Mouse (Mus musculus) midbrain, postnatal 0 days (tissue): ENCODE results near the gene Zfp644. TPM values are rescaled to one million over a fixed set of nuclear protein-coding genes. Genes with fewer than 3 reads are reported as not detected.

Experiments used
- ATAC-seq: fragments of 200-750 bp; cut with Nextera tagmentation; 2 replicates; pipeline ENCODE4 v1.8.0; 2017; ENCODE audit warnings: moderate number of reproducible peaks, mild to moderate bottlenecking, moderate TSS enrichment, moderate library complexity; ENCODE audit not compliant: low FRiP score
- DNase-seq: peaks from one replicate; pipeline ENCODE4 v3.0.0-alpha.2; 2015; ENCODE audit warnings: low spot score
- H3K27ac ChIP-seq: fragments of 300-500 bp; sonication (generic); 2 replicates; pipeline ENCODE4 v1.5.1; 2014; ENCODE audit warnings: low read depth, mild to moderate bottlenecking, low read length, mixed read lengths
- H3K27me3 ChIP-seq: fragments of 300-500 bp; sonication (generic); 2 replicates; pipeline ENCODE4 v1.6.1; 2014; ENCODE audit warnings: low read length, control low read depth, mixed read lengths; ENCODE audit not compliant: insufficient read depth
- H3K36me3 ChIP-seq: fragments of 300-500 bp; sonication (generic); 2 replicates; pipeline ENCODE4 v1.6.1; 2014; ENCODE audit warnings: low read length, control low read depth, mixed read lengths; ENCODE audit not compliant: insufficient read depth
- H3K4me1 ChIP-seq: fragments of 300-500 bp; sonication (generic); 2 replicates; pipeline ENCODE4 v1.6.1; 2014; ENCODE audit warnings: mild to moderate bottlenecking, control low read depth, antibody characterized with exemption, low read length, mixed read lengths; ENCODE audit not compliant: insufficient read depth
- H3K4me2 ChIP-seq: fragments of 300-500 bp; sonication (generic); 2 replicates; pipeline ENCODE4 v1.6.1; 2014; ENCODE audit warnings: low read depth, mild to moderate bottlenecking, low read length, mixed read lengths; ENCODE audit not compliant: poor library complexity, severe bottlenecking
- H3K4me3 ChIP-seq: fragments of 300-500 bp; sonication (generic); 2 replicates; pipeline ENCODE4 v1.5.1; 2014; ENCODE audit warnings: low read depth, mild to moderate bottlenecking, low read length, moderate library complexity
- H3K9ac ChIP-seq: fragments of 300-500 bp; sonication (generic); replicated peaks from 2 replicates; pipeline ENCODE4 v1.6.1; 2014; ENCODE audit warnings: mild to moderate bottlenecking, low read length, moderate library complexity, mixed read lengths; ENCODE audit not compliant: poor library complexity, severe bottlenecking
- H3K9me3 ChIP-seq: fragments of 300-500 bp; sonication (generic); 2 replicates; pipeline ENCODE4 v1.6.1; 2016; ENCODE audit warnings: low read length, control low read depth
- CTCF ChIP-seq: IDR thresholded peaks from 2 replicates; pipeline ENCODE4 v1.5.1; 2016; ENCODE audit warnings: antibody characterized with exemption, mild to moderate bottlenecking
- WGBS: fragments of 180-500 bp; shearing (Covaris S2); extraction: QIAGEN DNeasy Blood & Tissue Kit; methylation state at CpG from one replicate; pipeline ENCODE4 v1.1.7; 2014; 5-methylcytosine and 5-hydroxymethylcytosine counted together
- polyA plus RNA-seq: library from polyadenylated mRNA; unstranded; fragments of >200 nt; fragmentation: Nextera tagmentation; extraction: Ambion mirVana; gene quantifications from 2 replicates; pipeline ENCODE4 v1.2.1, GENCODE M21; 2015
- total RNA-seq: library from RNA; depleted of rRNA; stranded (reverse); fragments of >200 nt; gene quantifications from 2 replicates; pipeline ENCODE4 v1.2.3, GENCODE M21; 2014

Gene Zfp644
- total and polyA plus RNA-seq, 2 experiments from 2014 or later: 72.2 to 89.7 TPM

- Histone ChIP-seq H3K4me3 (no peak overlapping the region), H3K27ac (no peak overlapping the region), H3K9me3 (no peaks in the 10 kb centered on the region), H3K4me2 (no peak overlapping the region), H3K27me3 (no peaks in the 10 kb centered on the region), H3K9ac (no peak overlapping the region), H3K36me3 (peaks cover 26% of the 10 kb centered on the region), H3K4me1 (no peaks in the 10 kb centered on the region)
- no peak for ATAC-seq
- no peak for TF ChIP-seq CTCF
- no peak for DNase-seq
- 88% methylated on average over 2 of the region's 2 CpGs for WGBS
These were observed 57.5 kb downstream of the Zfp644 start for GRCm38 (mm10) chr5:106639627-106640026.

DNA sequence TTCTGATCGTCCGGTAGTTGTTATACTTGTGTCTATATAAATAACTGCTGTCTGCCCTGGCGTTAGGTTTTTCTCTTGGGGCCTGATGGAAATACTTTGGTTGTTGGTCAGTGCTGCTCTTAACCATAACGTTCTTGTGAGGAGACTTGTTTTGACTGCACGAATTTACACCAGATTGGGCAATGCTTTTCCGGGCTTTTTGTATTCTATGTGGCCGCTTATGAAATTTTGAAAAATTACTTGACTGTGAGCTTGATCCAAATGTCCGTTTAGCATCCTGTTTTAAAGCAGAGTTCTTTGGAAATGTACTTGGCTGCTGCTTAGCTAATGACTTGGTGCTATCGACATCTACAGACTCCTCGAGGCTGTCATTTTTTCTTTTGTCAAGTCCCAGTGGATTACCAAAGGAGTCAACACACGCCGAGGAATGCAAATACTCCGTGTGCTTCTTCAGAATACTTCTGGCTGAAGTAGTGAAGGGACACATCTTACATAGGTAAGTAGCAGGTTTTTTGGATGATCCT, 60.6 kb downstream of the Zfp644 start:
- Histone ChIP-seq H3K4me3 (no peak overlapping the region), H3K9ac (no peak overlapping the region), H3K36me3 (peaks cover 32% of the 10 kb centered on the region), H3K4me2 (no peak overlapping the region), H3K27ac (no peak overlapping the region), H3K9me3 (no peaks in the 10 kb centered on the region), H3K4me1 (no peaks in the 10 kb centered on the region), H3K27me3 (no peaks in the 10 kb centered on the region)
- DNase-seq (no peak), ATAC-seq (no peak)
- TF ChIP-seq CTCF: no peak
- 85% methylated on average over 13 of the region's 13 CpGs for WGBS

- WGBS: 69% methylated on average over 8 of the region's 8 CpGs
These were observed 68.5 kb downstream of the Zfp644 start for GRCm38 (mm10) chr5:106628369-106629149.

GRCm38 (mm10) chr5:106623337-106623736, 73.8 kb downstream of the Zfp644 start:
- Histone ChIP-seq H3K9ac (no peak overlapping the region), H3K9me3 (no peaks in the 10 kb centered on the region), H3K4me2 (no peak overlapping the region), H3K4me1 (no peaks in the 10 kb centered on the region), H3K4me3 (no peak overlapping the region), H3K27me3 (no peaks in the 10 kb centered on the region), H3K36me3 (no peaks in the 10 kb centered on the region), H3K27ac (no peak overlapping the region)
- no peak for DNase-seq
- no peak for TF ChIP-seq CTCF
- no peak for ATAC-seq
- 96% methylated on average over 4 of the region's 4 CpGs for WGBS

More at GRCm38 (mm10) chr5:106628369-106629149, 68.5 kb downstream of the Zfp644 start:
- ATAC-seq: no peak
- no peak overlapping the region for H3K4me2 ChIP-seq
- no peak for TF ChIP-seq CTCF
- DNase-seq: no peak
- no peak overlapping the region for H3K4me3 ChIP-seq
- no peaks in the 10 kb centered on the region for H3K4me1 ChIP-seq
- no peak overlapping the region for H3K9ac ChIP-seq
- no peak overlapping the region for H3K27ac ChIP-seq
- no peaks in the 10 kb centered on the region for H3K36me3 ChIP-seq
- H3K27me3 ChIP-seq: no peaks in the 10 kb centered on the region
- no peaks in the 10 kb centered on the region for H3K9me3 ChIP-seq

DNA sequence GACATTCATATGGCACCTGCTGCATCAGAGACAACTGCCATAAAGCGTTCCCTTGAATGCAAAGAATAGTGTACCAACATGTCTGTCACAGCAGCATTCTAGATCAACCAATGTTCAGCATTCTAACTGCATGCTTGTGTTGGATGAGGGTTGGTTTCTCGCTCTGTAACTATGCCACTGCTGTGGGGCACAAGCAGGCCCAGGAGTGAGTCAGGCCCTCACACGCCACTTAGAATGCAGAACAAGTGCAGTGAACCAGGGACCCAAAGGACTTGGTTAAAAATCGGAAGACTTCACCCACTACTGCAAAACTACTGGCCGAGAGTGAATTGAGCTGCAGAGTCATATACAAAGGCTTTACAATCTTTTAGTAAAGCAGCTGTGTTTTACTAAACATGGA, 74.9 kb downstream of the Zfp644 start:
- Histone ChIP-seq H3K27me3 (no peaks in the 10 kb centered on the region), H3K9me3 (no peaks in the 10 kb centered on the region), H3K36me3 (no peaks in the 10 kb centered on the region), H3K27ac (no peak overlapping the region), H3K4me1 (no peaks in the 10 kb centered on the region), H3K9ac (no peak overlapping the region), H3K4me2 (no peak overlapping the region), H3K4me3 (no peak overlapping the region)
- DNase-seq (no peak), ATAC-seq (no peak)
- no peak for TF ChIP-seq CTCF
- WGBS: 87% methylated on average over 5 of the region's 5 CpGs

GRCm38 (mm10) chr5:106620446-106620845, 76.6 kb downstream of the Zfp644 start:
- H3K4me1 ChIP-seq: no peaks in the 10 kb centered on the region
- WGBS: 91% methylated on average over 6 of the region's 6 CpGs
- no peaks in the 10 kb centered on the region for H3K9me3 ChIP-seq
- no peak for ATAC-seq
- H3K36me3 ChIP-seq: no peaks in the 10 kb centered on the region
- no peak overlapping the region for H3K4me2 ChIP-seq
- H3K27me3 ChIP-seq: no peaks in the 10 kb centered on the region
- H3K9ac ChIP-seq: no peak overlapping the region
- DNase-seq: no peak
- TF ChIP-seq CTCF: no peak
- no peak overlapping the region for H3K4me3 ChIP-seq
- no peak overlapping the region for H3K27ac ChIP-seq
